Mouse (Mus musculus) kidney, adult 2 months (tissue): ENCODE measurements around the gene Prtn3. TPM values are rescaled to one million over a fixed set of nuclear protein-coding genes. Genes with fewer than 3 reads are reported as not detected.

Experiments
- DNase-seq: peaks from one replicate; pipeline ENCODE4 v3.0.0; 2021
- H3K27ac ChIP-seq: fragments of 200-500 bp; 2 replicates; pipeline ENCODE4 v1.5.1; 2012; ENCODE audit warnings: low read depth, low read length, control low read depth, inconsistent platforms; ENCODE audit not compliant: insufficient read depth
- H3K27me3 ChIP-seq: fragments of 200-500 bp; replicated peaks from 2 replicates; pipeline ENCODE4 v1.6.1; 2012; ENCODE audit warnings: mild to moderate bottlenecking, moderate library complexity, low read length, inconsistent platforms; ENCODE audit not compliant: control insufficient read depth, insufficient read depth
- H3K36me3 ChIP-seq: fragments of 200-500 bp; 2 replicates; pipeline ENCODE4 v1.6.1; 2012; ENCODE audit warnings: mild to moderate bottlenecking, moderate library complexity, low read length, inconsistent platforms; ENCODE audit not compliant: control insufficient read depth, insufficient read depth
- H3K4me1 ChIP-seq: fragments of 200-500 bp; 2 replicates; pipeline ENCODE4 v1.6.1; 2011; ENCODE audit warnings: low read length; ENCODE audit not compliant: control insufficient read depth, insufficient read depth
- H3K4me3 ChIP-seq: fragments of 200-500 bp; 2 replicates; pipeline ENCODE4 v1.5.1; 2011; ENCODE audit warnings: mild to moderate bottlenecking, low read depth, low read length, control low read depth; ENCODE audit not compliant: insufficient read depth
- CTCF ChIP-seq: fragments of 200-500 bp; conservative IDR thresholded peaks from 2 replicates; pipeline ENCODE4 v1.5.1; 2011; ENCODE audit warnings: low read depth, mild to moderate bottlenecking, control low read depth, low read length, moderate library complexity, mixed read lengths; ENCODE audit not compliant: insufficient read depth, insufficient read length
- POLR2A ChIP-seq: fragments of 200-500 bp; IDR thresholded peaks from one replicate; pipeline ENCODE4 v1.6.1; 2011; ENCODE audit warnings: low read depth, low read length, control low read depth
- WGBS: fragments of 180-500 bp; shearing (Covaris S2); methylation state at CpG from one replicate; pipeline ENCODE4 v1.1.7; 2018; 5-methylcytosine and 5-hydroxymethylcytosine counted together
- polyA plus RNA-seq: library from polyadenylated mRNA; depleted of rRNA; stranded (reverse); fragments of >200 nt; gene quantifications from 2 replicates; pipeline ENCODE4 v1.2.3, GENCODE M21; 2012; rRNA removed

Prtn3 gene
- 0.67 and 0.99 TPM in 2 replicates for polyA plus RNA-seq

DNA sequence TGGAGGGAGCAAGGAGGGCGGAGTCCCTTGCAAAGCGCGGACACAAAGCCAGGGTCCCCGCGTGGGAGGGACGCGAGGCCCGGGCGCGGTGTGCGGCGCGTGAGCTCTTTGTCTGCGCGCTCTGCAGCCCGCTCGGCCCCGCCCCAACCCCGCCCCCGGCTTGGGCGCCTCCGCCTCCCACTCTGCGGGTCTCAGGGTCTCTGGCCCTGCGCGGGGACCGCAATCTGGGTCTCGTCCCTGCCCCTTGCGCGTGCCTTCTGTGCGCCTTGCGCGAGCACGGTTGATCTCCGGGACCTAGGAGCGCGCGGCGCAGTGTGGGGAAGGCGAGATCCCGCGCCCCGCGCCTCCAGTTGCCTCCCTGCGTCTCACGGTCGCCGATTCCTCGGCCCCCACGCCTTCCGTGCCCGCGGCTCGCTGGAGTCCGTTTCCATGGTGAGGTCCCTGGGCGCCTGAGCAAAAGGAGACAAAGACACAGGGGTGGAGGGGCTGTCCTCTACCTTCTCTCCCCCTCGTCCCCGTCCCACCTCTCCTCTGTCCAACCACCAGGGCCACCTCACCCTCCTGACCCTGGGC, at the start of gene Prtn3, which contains the start of gene Plppr3:
TSS of gene Prtn3 (plus strand) at position 187 of the 573 bp plus-strand sequence.
TSS of gene Plppr3 (minus strand) at position 345 of the 573 bp plus-strand sequence.
- DNase-seq, result no peak
- Histone ChIP-seq H3K4me3 (peak within 1 kb of the TSS; percentile 47), H3K27ac (no peak within 1 kb of the TSS), H3K36me3 (no peaks in the 10 kb centered on the region), H3K27me3 (no peaks in the 10 kb centered on the region), H3K4me1 (0 out of 2 replicates have a peak, but pooled peaks cover 6% of the 10 kb centered on the region)
- whole genome bisulfite sequencing, result 2% methylated on average over 57 of the region's 57 CpGs
- no peak for TF ChIP-seq POLR2A
- no peak for TF ChIP-seq CTCF

DNA sequence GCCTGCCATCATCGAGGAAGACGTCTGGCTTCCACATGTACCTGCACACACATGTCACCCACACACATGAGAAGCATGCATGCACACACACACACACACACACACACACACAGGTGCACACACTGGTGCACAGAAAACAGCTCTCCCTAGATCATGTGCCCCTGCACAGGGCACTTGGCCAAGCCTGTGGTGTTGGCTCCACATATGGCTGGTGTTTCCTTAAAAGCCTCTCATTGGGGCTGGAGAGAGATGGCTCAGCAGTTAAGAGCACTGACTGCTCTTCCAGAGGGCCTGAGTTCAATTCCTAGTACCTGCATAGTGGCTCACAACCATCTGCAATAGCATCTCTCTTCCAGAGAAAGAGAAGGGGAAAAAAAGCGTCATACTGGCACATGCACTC, 42.7 kb upstream of the Prtn3 start:
- no peak for TF ChIP-seq POLR2A
- no peak for TF ChIP-seq CTCF
- 85% methylated on average over 3 of the region's 3 CpGs for WGBS
- no peaks in the 10 kb centered on the region for H3K36me3 ChIP-seq

DNA sequence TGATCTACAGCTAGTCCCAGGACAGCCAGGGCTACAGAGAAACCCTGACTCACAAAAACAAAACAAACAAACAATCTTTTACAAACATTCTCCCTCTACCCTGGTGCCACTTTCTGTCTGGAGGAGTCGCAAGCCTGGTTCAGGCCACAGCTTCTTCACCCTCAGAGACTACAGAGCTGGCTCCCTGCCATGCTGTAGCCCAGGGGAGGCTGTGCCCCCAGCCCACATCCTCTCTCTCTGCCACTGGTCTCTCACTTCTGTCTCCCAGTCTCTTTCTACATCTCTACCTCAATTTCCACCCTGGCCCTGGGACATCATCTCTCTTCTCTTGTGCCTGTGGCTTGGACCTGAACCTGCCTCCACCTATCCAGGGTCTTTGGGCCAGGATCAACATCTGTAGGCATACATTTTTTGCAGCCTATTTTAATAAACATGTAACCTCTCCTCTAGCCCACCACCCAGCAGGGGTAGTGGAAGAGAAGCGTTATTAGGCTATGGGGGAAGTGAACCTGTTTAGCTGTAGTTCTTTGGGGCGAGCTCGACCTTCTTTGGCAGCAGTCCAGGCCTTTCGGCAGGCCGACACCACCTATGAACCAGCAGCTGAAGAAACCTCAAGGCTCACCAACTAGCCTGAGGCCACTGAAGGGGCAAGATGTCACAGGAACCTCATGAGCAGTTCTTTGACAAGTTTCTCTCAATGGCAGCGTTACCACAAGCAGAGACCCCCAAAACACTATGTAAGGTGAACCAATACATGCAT, 42.1 kb upstream of the Prtn3 start:
- H3K27me3 ChIP-seq, result no peaks in the 10 kb centered on the region
- no peak overlapping the region for H3K27ac ChIP-seq
- no peak for DNase-seq
- H3K4me1 ChIP-seq, result no peaks in the 10 kb centered on the region
- TF ChIP-seq POLR2A (no peak), CTCF (no peak)
- 63% methylated on average over 7 of the region's 7 CpGs for WGBS
- H3K36me3 ChIP-seq, result no peaks in the 10 kb centered on the region
- no peak overlapping the region for H3K4me3 ChIP-seq

More for the DNA sequence above, 42.7 kb upstream of the Prtn3 start:
- Histone ChIP-seq H3K27me3 (no peaks in the 10 kb centered on the region), H3K4me3 (no peak overlapping the region), H3K4me1 (no peaks in the 10 kb centered on the region), H3K27ac (no peak overlapping the region)
- no peak for DNase-seq

DNA sequence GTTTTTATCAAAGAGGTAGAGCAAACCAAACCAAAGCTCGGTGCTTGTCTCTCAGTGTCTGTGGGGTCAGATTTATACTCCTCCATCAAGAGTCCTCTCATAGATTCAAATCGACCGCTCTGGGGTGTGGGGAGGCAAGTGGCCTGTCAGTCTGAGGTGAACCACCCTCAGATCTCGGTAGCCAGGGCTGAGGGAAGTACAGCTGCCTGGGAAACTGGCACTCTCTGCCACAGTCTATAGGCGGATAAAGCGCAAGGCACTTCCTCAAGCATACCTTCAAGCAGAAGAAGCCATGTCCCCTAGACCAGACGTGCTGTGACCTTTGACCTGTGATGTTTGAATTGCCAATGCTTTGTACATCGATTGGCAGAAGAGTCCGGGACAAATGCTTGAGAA, 41.5 kb upstream of the Prtn3 start:
- Histone ChIP-seq H3K36me3 (no peaks in the 10 kb centered on the region), H3K4me3 (no peak overlapping the region), H3K27ac (no peak overlapping the region), H3K4me1 (no peaks in the 10 kb centered on the region), H3K27me3 (no peaks in the 10 kb centered on the region)
- 80% methylated on average over 9 of the region's 9 CpGs for WGBS
- TF ChIP-seq CTCF (no peak), POLR2A (no peak)
- no peak for DNase-seq

DNA sequence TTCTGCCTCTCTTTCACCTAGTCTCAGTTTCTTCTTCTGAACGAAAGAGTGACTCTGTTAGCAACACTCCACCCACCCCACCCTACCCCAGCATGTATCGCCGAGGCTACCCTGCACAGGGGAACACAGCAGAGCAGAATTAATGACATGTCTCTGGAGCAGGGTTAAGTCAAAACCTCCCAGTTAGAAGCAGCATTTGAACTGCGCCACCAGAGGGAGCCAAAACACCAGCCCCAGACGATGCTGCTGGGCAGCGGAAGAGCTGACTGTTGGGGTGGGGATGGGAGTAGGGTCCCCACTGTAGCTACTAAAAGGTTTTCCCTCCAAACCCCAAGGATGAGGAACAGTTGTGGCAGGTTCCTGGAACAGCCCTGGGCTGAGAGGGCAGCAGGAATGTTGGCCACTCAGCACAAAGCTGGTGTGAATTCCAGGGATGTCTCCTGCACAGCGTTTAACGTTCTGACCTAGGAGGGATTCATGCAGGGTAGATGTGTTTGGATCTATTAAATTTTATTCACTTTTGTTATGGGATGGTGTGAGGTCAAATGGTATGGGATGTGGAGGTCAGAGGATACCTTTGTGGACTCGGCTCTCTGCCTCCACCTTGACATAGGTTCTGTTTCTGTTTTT, 39.4 kb upstream of the Prtn3 start:
- peak; percentile 74 for DNase-seq
- no peak overlapping the region for H3K27ac ChIP-seq
- WGBS, result 16% methylated on average over 9 of the region's 9 CpGs
- no peaks in the 10 kb centered on the region for H3K36me3 ChIP-seq
- no peak overlapping the region for H3K4me3 ChIP-seq
- H3K27me3 ChIP-seq, result no peaks in the 10 kb centered on the region
- TF ChIP-seq POLR2A, result no peak
- peak; percentile 90 for TF ChIP-seq CTCF
- H3K4me1 ChIP-seq, result peaks cover 4% of the 10 kb centered on the region; the same call in 1 of the 2 replicates

DNA sequence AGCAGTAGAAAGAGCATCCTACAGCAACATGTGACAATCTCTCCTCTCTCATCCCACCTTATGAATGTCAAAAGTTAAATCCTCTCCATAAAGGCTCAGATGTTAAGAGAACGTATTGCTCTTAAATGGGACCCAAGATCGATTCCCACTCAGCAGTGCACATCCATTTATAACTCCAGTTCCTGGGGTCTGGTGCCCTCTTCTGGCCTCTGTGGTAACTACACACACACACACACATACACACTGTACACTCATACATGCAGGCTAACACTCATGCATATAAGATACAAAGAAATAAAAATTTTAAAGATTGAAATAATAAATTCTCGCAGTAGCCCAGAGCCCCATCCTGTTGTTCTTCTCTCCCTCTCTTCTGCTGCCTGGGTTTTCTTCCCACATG, 37.4 kb upstream of the Prtn3 start:
- DNase-seq, result no peak
- Histone ChIP-seq H3K27ac (no peak overlapping the region), H3K4me1 (peaks cover 4% of the 10 kb centered on the region; the same call in 1 of the 2 replicates), H3K4me3 (no peak overlapping the region), H3K27me3 (no peaks in the 10 kb centered on the region), H3K36me3 (no peaks in the 10 kb centered on the region)
- WGBS, result 99% methylated on average over 3 of the region's 3 CpGs
- no peak for TF ChIP-seq POLR2A

DNA sequence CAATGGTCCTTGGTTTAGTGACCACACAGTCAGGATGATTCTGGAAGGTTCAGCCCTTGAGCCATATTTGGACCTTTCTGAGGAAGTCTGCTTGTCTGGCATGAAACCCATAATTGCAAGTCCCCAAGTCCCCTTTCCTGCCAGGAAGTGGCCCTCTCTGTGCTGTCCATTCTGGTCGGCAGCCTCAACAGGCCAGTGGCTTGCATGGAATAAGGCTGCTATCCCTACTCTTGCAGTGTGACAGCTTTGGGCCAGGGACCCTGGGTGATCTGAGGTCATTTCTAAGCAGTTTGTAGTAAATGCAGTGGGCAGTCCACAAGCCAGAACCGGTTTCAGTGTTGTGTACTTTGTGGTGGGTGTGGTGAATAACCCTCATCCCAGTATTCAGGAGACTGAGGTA, 36.1 kb upstream of the Prtn3 start:
- 37% methylated on average over 2 of the region's 2 CpGs for WGBS
- peak; percentile 53 for DNase-seq
- no peaks in the 10 kb centered on the region for H3K27me3 ChIP-seq
- H3K4me3 ChIP-seq, result no peak overlapping the region
- TF ChIP-seq POLR2A (no peak), CTCF (no peak)
- no peaks in the 10 kb centered on the region for H3K36me3 ChIP-seq
- H3K27ac ChIP-seq, result 0 out of 2 replicates have a peak overlapping the region, but pooled peaks have one; percentile 36
- H3K4me1 ChIP-seq, result peaks cover 4% of the 10 kb centered on the region; the same call in 1 of the 2 replicates
